Mouse (Mus musculus): Measurements from ENCODE around the gene Phf2. TPM values are rescaled to one million over a fixed set of nuclear protein-coding genes. Genes with fewer than 3 reads are reported as not detected.

The Phf2 gene
- polyA plus RNA-seq, 1 experiment from 2014 or later = 9.6 TPM

DNA sequence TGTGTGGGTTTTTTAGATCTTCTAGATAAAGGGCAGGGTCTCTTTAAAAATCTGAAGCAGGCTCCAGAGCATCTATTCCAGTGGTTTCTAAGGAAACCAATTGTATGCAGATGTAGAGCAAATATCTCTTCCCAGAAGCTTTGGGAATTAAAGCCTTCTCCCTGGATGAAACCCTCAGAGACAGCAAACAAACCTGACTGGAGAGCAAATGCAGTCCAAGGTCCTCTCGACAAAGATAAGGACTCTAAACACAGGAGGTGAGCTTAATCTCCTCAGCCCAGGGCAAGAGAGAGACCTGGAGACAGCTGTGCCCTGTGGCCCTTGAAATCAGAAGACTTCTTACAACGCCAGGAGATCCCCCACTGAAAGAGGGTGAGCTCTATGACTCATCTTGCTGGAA lies 17.4 kb downstream of the Phf2 start:
- 30% methylated on average over 2 of the region's 2 CpGs for WGBS
- H3K9me3 ChIP-seq = no peaks in the 10 kb centered on the region
- H3K27me3 ChIP-seq = no peaks in the 10 kb centered on the region
- no peak for ATAC-seq (ENCODE audit: low read depth)
- peaks cover 91% of the 10 kb centered on the region for H3K4me1 ChIP-seq (replicated peaks)
- no peaks in the 10 kb centered on the region for H3K36me3 ChIP-seq
- peak overlapping the region; percentile 74 for H3K27ac ChIP-seq (replicated peaks)
- no peak overlapping the region for H3K4me3 ChIP-seq
- H3K4me2 ChIP-seq = 0 out of 2 replicates have a peak overlapping the region, but pooled peaks have one; percentile 20
- H3K9ac ChIP-seq = no peak overlapping the region

- Histone ChIP-seq H3K4me1 (replicated peaks) (peaks cover 88% of the 10 kb centered on the region), H3K27ac (replicated peaks) (no peak overlapping the region), H3K9me3 (no peaks in the 10 kb centered on the region), H3K36me3 (no peaks in the 10 kb centered on the region), H3K4me3 (no peak overlapping the region), H3K27me3 (no peaks in the 10 kb centered on the region), H3K9ac (no peak overlapping the region), H3K4me2 (no peak overlapping the region)
- 78% methylated on average over 3 of the region's 3 CpGs for WGBS
- no peak for ATAC-seq (ENCODE audit: low read depth)
Observed at GRCm38 (mm10) chr13:48852859-48853258, 18.1 kb downstream of the Phf2 start.

DNA sequence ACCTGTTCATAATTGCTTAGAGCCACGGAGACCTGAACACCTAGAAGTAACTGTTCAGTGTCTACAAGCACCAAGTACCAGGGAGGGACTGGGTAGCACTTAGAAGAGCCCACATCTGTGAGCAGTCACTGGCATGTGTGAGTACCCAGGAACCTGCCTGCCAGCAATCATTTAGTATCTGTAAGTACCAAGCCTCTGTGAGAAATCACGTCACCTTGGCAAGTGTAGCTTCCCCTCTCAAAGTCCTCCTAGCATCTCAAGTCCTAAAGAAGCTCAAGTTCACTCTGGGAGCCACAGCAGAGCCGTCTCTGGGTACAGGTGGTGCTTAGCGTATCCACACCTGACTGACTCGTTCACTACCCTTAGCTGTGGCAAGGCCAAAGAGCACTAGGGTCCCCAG lies 19.2 kb downstream of the Phf2 start:
- Histone ChIP-seq H3K4me1 (replicated peaks) (peaks cover 77% of the 10 kb centered on the region), H3K9me3 (no peaks in the 10 kb centered on the region), H3K4me3 (no peak overlapping the region), H3K27ac (replicated peaks) (no peak overlapping the region), H3K36me3 (no peaks in the 10 kb centered on the region), H3K4me2 (no peak overlapping the region), H3K9ac (no peak overlapping the region), H3K27me3 (no peaks in the 10 kb centered on the region)
- 91% methylated on average over 5 of the region's 5 CpGs for WGBS
- no peak for ATAC-seq (ENCODE audit: low read depth)

- H3K27me3 ChIP-seq = no peaks in the 10 kb centered on the region
- peak overlapping the region; percentile 46 for H3K27ac ChIP-seq (replicated peaks)
- H3K4me2 ChIP-seq = no peak overlapping the region
- ATAC-seq (ENCODE audit: low read depth) = no peak
- H3K36me3 ChIP-seq = no peaks in the 10 kb centered on the region
- no peak overlapping the region for H3K4me3 ChIP-seq
- H3K9me3 ChIP-seq = no peaks in the 10 kb centered on the region
- 75% methylated on average over 8 of the region's 8 CpGs for WGBS
- H3K4me1 ChIP-seq (replicated peaks) = peaks cover 69% of the 10 kb centered on the region
- no peak overlapping the region for H3K9ac ChIP-seq
Observed at GRCm38 (mm10) chr13:48850771-48851170, 20.1 kb downstream of the Phf2 start.

DNA sequence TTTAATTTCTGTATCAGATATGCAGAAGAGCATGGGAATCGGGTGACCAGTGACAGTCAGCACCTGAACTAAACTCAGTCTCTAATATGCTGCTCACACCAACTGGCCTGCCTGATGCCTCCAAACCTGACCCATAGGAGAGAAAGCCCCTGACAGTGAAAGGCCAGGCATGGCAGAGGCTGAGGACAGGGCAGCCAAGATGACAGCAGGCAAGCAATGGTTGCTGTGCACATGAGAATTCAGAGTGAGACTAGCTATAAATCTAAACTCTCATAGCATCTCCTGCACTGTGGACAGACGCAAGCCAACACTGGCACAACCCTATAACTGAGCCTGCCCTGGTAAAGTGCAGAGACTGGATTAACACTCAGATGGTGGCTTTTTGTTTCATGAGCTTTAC lies 20.6 kb downstream of the Phf2 start:
- Histone ChIP-seq H3K4me2 (no peak overlapping the region), H3K27me3 (no peaks in the 10 kb centered on the region), H3K36me3 (no peaks in the 10 kb centered on the region), H3K4me1 (replicated peaks) (peaks cover 64% of the 10 kb centered on the region), H3K4me3 (no peak overlapping the region), H3K9me3 (no peaks in the 10 kb centered on the region), H3K9ac (0 out of 2 replicates have a peak overlapping the region, but pooled peaks have one; percentile 38), H3K27ac (replicated peaks) (peak overlapping the region; percentile 46; the same call in 1 of the 2 replicates)
- 59% methylated on average over 2 of the region's 2 CpGs for WGBS
- ATAC-seq (ENCODE audit: low read depth) = no peak

DNA sequence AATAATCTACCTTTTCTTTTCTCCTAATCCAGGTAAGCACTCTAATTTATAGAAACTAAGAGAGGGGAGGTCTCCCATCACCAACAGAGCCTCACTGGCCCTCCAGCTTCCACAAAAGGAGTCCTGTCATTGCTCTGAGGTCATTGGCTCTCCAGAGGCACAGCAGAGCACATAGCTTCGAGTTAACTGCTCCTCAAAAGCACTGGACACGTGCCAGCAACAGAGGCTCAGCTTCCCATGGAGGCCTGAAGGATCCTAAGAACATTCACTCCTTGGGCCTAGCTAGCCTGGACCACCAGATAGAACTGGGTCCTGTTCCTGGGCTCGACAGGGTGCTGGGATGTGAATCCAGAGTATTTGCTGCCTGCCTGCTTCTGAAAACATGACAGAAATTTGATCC lies 21.8 kb downstream of the Phf2 start:
- no peaks in the 10 kb centered on the region for H3K9me3 ChIP-seq
- no peaks in the 10 kb centered on the region for H3K36me3 ChIP-seq

GRCm38 (mm10) chr13:48845308-48845707 lies 25.6 kb downstream of the Phf2 start:
- Histone ChIP-seq H3K9me3 (no peaks in the 10 kb centered on the region), H3K36me3 (no peaks in the 10 kb centered on the region), H3K27me3 (no peaks in the 10 kb centered on the region), H3K4me2 (no peak overlapping the region), H3K27ac (replicated peaks) (no peak overlapping the region), H3K4me3 (no peak overlapping the region), H3K9ac (no peak overlapping the region), H3K4me1 (replicated peaks) (peaks cover 26% of the 10 kb centered on the region)
- 71% methylated on average over 4 of the region's 4 CpGs for WGBS
- no peak for ATAC-seq (ENCODE audit: low read depth)

More for the DNA sequence above, 21.8 kb downstream of the Phf2 start:
- no peak overlapping the region for H3K4me2 ChIP-seq
- H3K27me3 ChIP-seq = no peaks in the 10 kb centered on the region
- peak overlapping the region; percentile 20; the same call in 1 of the 2 replicates for H3K27ac ChIP-seq (replicated peaks)
- H3K9ac ChIP-seq = no peak overlapping the region; the same call in 1 of the 2 replicates
- WGBS = 45% methylated on average over 3 of the region's 3 CpGs
- no peak for ATAC-seq (ENCODE audit: low read depth)
- no peak overlapping the region for H3K4me3 ChIP-seq
- H3K4me1 ChIP-seq (replicated peaks) = peaks cover 53% of the 10 kb centered on the region

- H3K27me3 ChIP-seq = no peaks in the 10 kb centered on the region
- H3K36me3 ChIP-seq = no peaks in the 10 kb centered on the region
- ATAC-seq (ENCODE audit: low read depth) = no peak
- no peak overlapping the region for H3K4me3 ChIP-seq
- no peak overlapping the region for H3K4me2 ChIP-seq
- H3K9me3 ChIP-seq = no peaks in the 10 kb centered on the region
- 88% methylated on average over 1 of the region's 1 CpGs for WGBS
- peaks cover 10% of the 10 kb centered on the region for H3K4me1 ChIP-seq (replicated peaks)
- no peak overlapping the region for H3K9ac ChIP-seq
- H3K27ac ChIP-seq (replicated peaks) = no peak overlapping the region
Observed at GRCm38 (mm10) chr13:48843530-48843929, 27.4 kb downstream of the Phf2 start.

GRCm38 (mm10) chr13:48841905-48842592 lies 28.9 kb downstream of the Phf2 start:
- Histone ChIP-seq H3K27me3 (no peaks in the 10 kb centered on the region), H3K27ac (replicated peaks) (no peak overlapping the region), H3K4me3 (no peak overlapping the region), H3K9me3 (no peaks in the 10 kb centered on the region), H3K4me2 (no peak overlapping the region), H3K4me1 (replicated peaks) (peaks cover 6% of the 10 kb centered on the region), H3K9ac (no peak overlapping the region), H3K36me3 (no peaks in the 10 kb centered on the region)
- ATAC-seq (ENCODE audit: low read depth) = no peak
- 58% methylated on average over 5 of the region's 5 CpGs for WGBS

DNA sequence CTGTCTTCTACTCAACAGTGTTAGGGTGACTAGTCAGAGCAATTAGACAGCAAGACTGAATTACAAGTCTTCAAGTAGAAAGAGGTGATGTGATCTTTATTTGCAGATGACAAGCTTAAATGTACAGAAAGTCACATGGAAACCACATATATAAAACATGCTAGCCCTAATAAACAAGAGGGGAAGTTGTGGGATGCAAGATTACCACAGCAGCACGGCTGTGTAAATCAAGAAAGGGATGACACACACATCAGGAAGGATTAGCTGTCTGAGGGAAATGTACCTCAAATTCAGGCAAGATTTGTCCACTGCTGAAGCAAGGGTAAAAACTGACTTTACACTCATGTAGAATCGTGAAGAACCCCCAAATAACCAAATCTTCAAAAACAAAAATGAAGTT lies 32.6 kb downstream of the Phf2 start:
- no peak overlapping the region for H3K4me2 ChIP-seq
- peaks cover 6% of the 10 kb centered on the region for H3K4me1 ChIP-seq (replicated peaks)
- peaks cover 9% of the 10 kb centered on the region; the same call in 1 of the 2 replicates for H3K36me3 ChIP-seq
- H3K4me3 ChIP-seq = no peak overlapping the region
- WGBS = 96% methylated on average over 2 of the region's 2 CpGs
- H3K27ac ChIP-seq (replicated peaks) = no peak overlapping the region
- H3K27me3 ChIP-seq = no peaks in the 10 kb centered on the region
- no peaks in the 10 kb centered on the region for H3K9me3 ChIP-seq
- H3K9ac ChIP-seq = no peak overlapping the region
- no peak for ATAC-seq (ENCODE audit: low read depth)

DNA sequence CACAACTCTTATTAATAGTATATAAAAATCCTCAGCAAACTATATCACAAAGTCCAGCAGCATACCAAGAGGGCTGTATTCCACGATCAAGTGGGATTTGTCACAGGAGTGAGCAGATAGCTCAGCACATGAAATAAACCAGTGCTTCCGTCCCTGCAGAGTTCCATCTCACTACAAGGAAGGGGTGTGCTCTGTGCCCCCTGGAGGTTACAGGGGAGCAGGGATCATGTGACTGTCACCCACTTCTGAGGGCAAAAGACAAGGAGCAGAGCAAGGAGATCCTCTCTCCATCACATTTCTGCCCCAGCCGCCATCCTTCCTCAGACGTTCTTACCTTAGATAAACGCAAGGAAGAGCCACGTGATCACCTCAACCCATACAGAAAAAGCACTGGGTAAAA lies 33.4 kb downstream of the Phf2 start:
- ATAC-seq (ENCODE audit: low read depth) = no peak
- Histone ChIP-seq H3K36me3 (peaks cover 9% of the 10 kb centered on the region; the same call in 1 of the 2 replicates), H3K4me1 (replicated peaks) (peaks cover 6% of the 10 kb centered on the region), H3K27me3 (no peaks in the 10 kb centered on the region), H3K4me2 (no peak overlapping the region), H3K9ac (no peak overlapping the region), H3K4me3 (no peak overlapping the region), H3K27ac (replicated peaks) (no peak overlapping the region), H3K9me3 (no peaks in the 10 kb centered on the region)
- WGBS = 86% methylated on average over 6 of the region's 6 CpGs

GRCm38 (mm10) chr13:48830528-48831250 lies 40.2 kb downstream of the Phf2 start:
- H3K9me3 ChIP-seq = no peaks in the 10 kb centered on the region
- no peak overlapping the region for H3K4me2 ChIP-seq
- ATAC-seq (ENCODE audit: low read depth) = peak; percentile 61; the same call in 1 of the 2 replicates
- peak overlapping the region; percentile 73 for H3K27ac ChIP-seq (replicated peaks)
- H3K4me1 ChIP-seq (replicated peaks) = no peaks in the 10 kb centered on the region
- H3K9ac ChIP-seq = no peak overlapping the region
- H3K4me3 ChIP-seq = no peak overlapping the region
- no peaks in the 10 kb centered on the region for H3K27me3 ChIP-seq
- 74% methylated on average over 14 of the region's 14 CpGs for WGBS
- peaks cover 48% of the 10 kb centered on the region for H3K36me3 ChIP-seq
